Mouse (Mus musculus) hindbrain, embryonic 12.5 days (tissue): ENCODE measurements around the gene Esr1. TPM values are rescaled to one million over a fixed set of nuclear protein-coding genes. Genes with fewer than 3 reads are reported as not detected.

Source experiments
- ATAC-seq: fragments of 200-750 bp; cut with Nextera tagmentation; 2 replicates; pipeline ENCODE4 v1.8.0; 2017; ENCODE audit warnings: moderate TSS enrichment; ENCODE audit not compliant: low FRiP score
- H3K27ac ChIP-seq: fragments of 300-500 bp; sonication (generic); 2 replicates; pipeline ENCODE4 v1.5.1; 2016; ENCODE audit warnings: mild to moderate bottlenecking
- H3K27me3 ChIP-seq: fragments of 300-500 bp; sonication (generic); 2 replicates; pipeline ENCODE4 v1.6.1; 2016; ENCODE audit warnings: mild to moderate bottlenecking
- H3K36me3 ChIP-seq: fragments of 300-500 bp; sonication (generic); 2 replicates; pipeline ENCODE4 v1.6.1; 2016; ENCODE audit warnings: mild to moderate bottlenecking
- H3K4me1 ChIP-seq: fragments of 300-500 bp; sonication (generic); 2 replicates; pipeline ENCODE4 v1.6.1; 2016
- H3K4me2 ChIP-seq: fragments of 300-500 bp; sonication (generic); replicated peaks from 2 replicates; pipeline ENCODE4 v1.6.1; 2016; ENCODE audit warnings: mild to moderate bottlenecking
- H3K4me3 ChIP-seq: fragments of 300-500 bp; sonication (generic); 2 replicates; pipeline ENCODE4 v1.5.1; 2016; ENCODE audit warnings: mild to moderate bottlenecking
- H3K9ac ChIP-seq: fragments of 300-500 bp; sonication (generic); 2 replicates; pipeline ENCODE4 v1.6.1; 2016; ENCODE audit warnings: mild to moderate bottlenecking, moderate library complexity
- H3K9me3 ChIP-seq: fragments of 300-500 bp; sonication (generic); replicated peaks from 2 replicates; pipeline ENCODE4 v1.6.1; 2016; ENCODE audit warnings: mild to moderate bottlenecking
- WGBS: fragments of 180-500 bp; shearing (Covaris S2); methylation state at CpG from one replicate; pipeline ENCODE4 v1.1.7; 2016; 5-methylcytosine and 5-hydroxymethylcytosine counted together
- polyA plus RNA-seq: library from polyadenylated mRNA; unstranded; fragments of >200 nt; fragmentation: Nextera tagmentation; extraction: Ambion mirVana; gene quantifications from 2 replicates; pipeline ENCODE4 v1.2.1, GENCODE M21; 2016

Gene Esr1
- polyA plus RNA-seq, 1 experiment from 2014 or later, result 0.10 TPM

- Histone ChIP-seq H3K4me1 (no peaks in the 10 kb centered on the region), H3K27ac (no peak overlapping the region), H3K36me3 (no peaks in the 10 kb centered on the region), H3K9ac (no peak overlapping the region), H3K4me2 (no peak overlapping the region), H3K27me3 (no peaks in the 10 kb centered on the region), H3K4me3 (no peak overlapping the region), H3K9me3 (no peaks in the 10 kb centered on the region)
- 97% methylated on average over 3 of the region's 3 CpGs for WGBS
- no peak for ATAC-seq
Measured at GRCm38 (mm10) chr10:4977374-4977773, 366.0 kb downstream of the Esr1 start.

GRCm38 (mm10) chr10:4983919-4984318 is 372.5 kb downstream of the Esr1 start:
- Histone ChIP-seq H3K4me1 (no peaks in the 10 kb centered on the region), H3K4me2 (no peak overlapping the region), H3K27ac (no peak overlapping the region), H3K27me3 (no peaks in the 10 kb centered on the region), H3K4me3 (no peak overlapping the region), H3K9ac (no peak overlapping the region), H3K36me3 (no peaks in the 10 kb centered on the region), H3K9me3 (no peaks in the 10 kb centered on the region)
- WGBS, result 70% methylated on average over 2 of the region's 2 CpGs
- ATAC-seq, result no peak

- Histone ChIP-seq H3K9ac (no peak overlapping the region), H3K4me2 (no peak overlapping the region), H3K4me1 (no peaks in the 10 kb centered on the region), H3K36me3 (no peaks in the 10 kb centered on the region), H3K4me3 (no peak overlapping the region), H3K27ac (no peak overlapping the region), H3K9me3 (no peaks in the 10 kb centered on the region), H3K27me3 (no peaks in the 10 kb centered on the region)
- ATAC-seq, result no peak
- 85% methylated on average over 3 of the region's 3 CpGs for WGBS
Measured at GRCm38 (mm10) chr10:4993802-4994201, 382.4 kb downstream of the Esr1 start.

GRCm38 (mm10) chr10:4996592-4996991 is 385.2 kb downstream of the Esr1 start:
- no peak overlapping the region for H3K4me3 ChIP-seq
- 89% methylated on average over 3 of the region's 3 CpGs for WGBS
- no peaks in the 10 kb centered on the region for H3K9me3 ChIP-seq
- no peak overlapping the region for H3K4me2 ChIP-seq
- no peak overlapping the region for H3K9ac ChIP-seq
- H3K36me3 ChIP-seq, result no peaks in the 10 kb centered on the region
- no peak for ATAC-seq
- no peaks in the 10 kb centered on the region for H3K27me3 ChIP-seq
- no peak overlapping the region for H3K27ac ChIP-seq
- H3K4me1 ChIP-seq, result no peaks in the 10 kb centered on the region

- Histone ChIP-seq H3K4me2 (no peak overlapping the region), H3K4me1 (no peaks in the 10 kb centered on the region), H3K36me3 (no peaks in the 10 kb centered on the region), H3K27ac (no peak overlapping the region), H3K27me3 (no peaks in the 10 kb centered on the region), H3K4me3 (no peak overlapping the region), H3K9ac (no peak overlapping the region), H3K9me3 (no peaks in the 10 kb centered on the region)
- WGBS, result 79% methylated on average over 8 of the region's 8 CpGs
- no peak for ATAC-seq
Measured at GRCm38 (mm10) chr10:5008795-5009366, 397.5 kb downstream of the Esr1 start.

- Histone ChIP-seq H3K27ac (no peak overlapping the region), H3K4me3 (no peak overlapping the region), H3K4me1 (no peaks in the 10 kb centered on the region), H3K36me3 (no peaks in the 10 kb centered on the region), H3K9ac (no peak overlapping the region), H3K4me2 (no peak overlapping the region), H3K9me3 (no peaks in the 10 kb centered on the region), H3K27me3 (no peaks in the 10 kb centered on the region)
- ATAC-seq, result no peak
Measured at GRCm38 (mm10) chr10:5012004-5012403, 400.6 kb downstream of the Esr1 start.

GRCm38 (mm10) chr10:5014976-5015375 is 403.6 kb downstream of the Esr1 start:
- Histone ChIP-seq H3K27ac (no peak overlapping the region), H3K27me3 (no peaks in the 10 kb centered on the region), H3K36me3 (no peaks in the 10 kb centered on the region), H3K9ac (no peak overlapping the region), H3K9me3 (no peaks in the 10 kb centered on the region), H3K4me2 (no peak overlapping the region), H3K4me3 (no peak overlapping the region), H3K4me1 (no peaks in the 10 kb centered on the region)
- WGBS, result 63% methylated on average over 1 of the region's 1 CpGs
- ATAC-seq, result no peak

GRCm38 (mm10) chr10:5017148-5017547 is 405.8 kb downstream of the Esr1 start:
- no peak overlapping the region for H3K9ac ChIP-seq
- WGBS, result 43% methylated on average over 1 of the region's 1 CpGs
- no peaks in the 10 kb centered on the region for H3K4me1 ChIP-seq
- H3K4me3 ChIP-seq, result no peak overlapping the region
- no peak overlapping the region for H3K4me2 ChIP-seq
- no peaks in the 10 kb centered on the region for H3K36me3 ChIP-seq
- no peak for ATAC-seq
- no peak overlapping the region for H3K27ac ChIP-seq
- H3K9me3 ChIP-seq, result no peaks in the 10 kb centered on the region
- H3K27me3 ChIP-seq, result no peaks in the 10 kb centered on the region

- 93% methylated on average over 4 of the region's 4 CpGs for whole genome bisulfite sequencing
- Histone ChIP-seq H3K27ac (no peak overlapping the region), H3K36me3 (no peaks in the 10 kb centered on the region), H3K27me3 (no peaks in the 10 kb centered on the region), H3K9me3 (no peaks in the 10 kb centered on the region), H3K4me3 (no peak overlapping the region), H3K9ac (no peak overlapping the region), H3K4me2 (no peak overlapping the region), H3K4me1 (no peaks in the 10 kb centered on the region)
- no peak for ATAC-seq
Measured at GRCm38 (mm10) chr10:5025906-5026305, 414.5 kb downstream of the Esr1 start.

GRCm38 (mm10) chr10:5027208-5027607 is 415.8 kb downstream of the Esr1 start:
- 88% methylated on average over 1 of the region's 1 CpGs for WGBS
- Histone ChIP-seq H3K36me3 (no peaks in the 10 kb centered on the region; the same call in 1 of the 2 replicates), H3K4me2 (no peak overlapping the region), H3K27me3 (no peaks in the 10 kb centered on the region), H3K4me1 (no peaks in the 10 kb centered on the region), H3K4me3 (no peak overlapping the region), H3K9ac (no peak overlapping the region), H3K9me3 (no peaks in the 10 kb centered on the region), H3K27ac (no peak overlapping the region)
- ATAC-seq, result no peak

- no peak overlapping the region for H3K4me2 ChIP-seq
- no peak overlapping the region for H3K4me3 ChIP-seq
- no peaks in the 10 kb centered on the region for H3K9me3 ChIP-seq
- no peaks in the 10 kb centered on the region; the same call in 1 of the 2 replicates for H3K36me3 ChIP-seq
- no peak for ATAC-seq
- WGBS, result 89% methylated on average over 9 of the region's 9 CpGs
- no peaks in the 10 kb centered on the region for H3K27me3 ChIP-seq
- H3K27ac ChIP-seq, result no peak overlapping the region
- H3K4me1 ChIP-seq, result no peaks in the 10 kb centered on the region
- H3K9ac ChIP-seq, result no peak overlapping the region
Measured at GRCm38 (mm10) chr10:5028301-5028700, 416.9 kb downstream of the Esr1 start.

GRCm38 (mm10) chr10:5029161-5029560 is 417.8 kb downstream of the Esr1 start:
- Histone ChIP-seq H3K27ac (no peak overlapping the region), H3K9me3 (no peaks in the 10 kb centered on the region), H3K9ac (no peak overlapping the region), H3K4me2 (no peak overlapping the region), H3K4me1 (no peaks in the 10 kb centered on the region), H3K27me3 (no peaks in the 10 kb centered on the region), H3K4me3 (no peak overlapping the region), H3K36me3 (no peaks in the 10 kb centered on the region; the same call in 1 of the 2 replicates)
- no peak for ATAC-seq
- 78% methylated on average over 2 of the region's 2 CpGs for WGBS

- H3K4me1 ChIP-seq, result no peaks in the 10 kb centered on the region
- no peaks in the 10 kb centered on the region for H3K27me3 ChIP-seq
- no peak for ATAC-seq
- no peak overlapping the region for H3K9ac ChIP-seq
- H3K27ac ChIP-seq, result no peak overlapping the region
- H3K4me2 ChIP-seq, result no peak overlapping the region
- H3K36me3 ChIP-seq, result no peaks in the 10 kb centered on the region; the same call in 1 of the 2 replicates
- H3K9me3 ChIP-seq, result no peaks in the 10 kb centered on the region
- no peak overlapping the region for H3K4me3 ChIP-seq
- WGBS, result 91% methylated on average over 1 of the region's 1 CpGs
Measured at GRCm38 (mm10) chr10:5029883-5030282, 418.5 kb downstream of the Esr1 start.
